Mouse (Mus musculus) hindbrain, embryonic 15.5 days (tissue): ENCODE measurements at regions not wholly inside any gene's neighbourhood (a gene's known extent, or its start where the extent isn't known, plus 50 kb on each side); places are given as distances from the start of the nearest gene placed in this dataset.
A peak's percentile ranks its signal among the peaks of the same experiment; 100 is the strongest.

Experiments
- ATAC-seq: fragments of 200-750 bp; cut with Nextera tagmentation; 2 replicates; pipeline ENCODE4 v1.8.0; 2017; ENCODE audit warnings: low read depth, moderate number of reproducible peaks, moderate TSS enrichment; ENCODE audit not compliant: low FRiP score
- H3K27ac ChIP-seq: fragments of 300-500 bp; sonication (generic); replicated peaks from 2 replicates; pipeline ENCODE4 v1.5.1; 2015; ENCODE audit warnings: mild to moderate bottlenecking, inconsistent platforms
- H3K27me3 ChIP-seq: fragments of 300-500 bp; sonication (generic); 2 replicates; pipeline ENCODE4 v1.6.1; 2015; ENCODE audit warnings: control low read depth, inconsistent platforms
- H3K36me3 ChIP-seq: fragments of 300-500 bp; sonication (generic); 2 replicates; pipeline ENCODE4 v1.6.1; 2015; ENCODE audit warnings: control low read depth, inconsistent platforms
- H3K4me1 ChIP-seq: fragments of 300-500 bp; sonication (generic); replicated peaks from 2 replicates; pipeline ENCODE4 v1.6.1; 2015; ENCODE audit warnings: control low read depth, inconsistent platforms
- H3K4me2 ChIP-seq: fragments of 300-500 bp; sonication (generic); 2 replicates; pipeline ENCODE4 v1.6.1; 2015; ENCODE audit warnings: moderate library complexity, mild to moderate bottlenecking, inconsistent platforms
- H3K4me3 ChIP-seq: fragments of 300-500 bp; sonication (generic); 2 replicates; pipeline ENCODE4 v1.5.1; 2015; ENCODE audit warnings: mild to moderate bottlenecking, inconsistent platforms
- H3K9ac ChIP-seq: fragments of 300-500 bp; sonication (generic); 2 replicates; pipeline ENCODE4 v1.6.1; 2015; ENCODE audit warnings: inconsistent platforms
- H3K9me3 ChIP-seq: fragments of 300-500 bp; sonication (generic); 2 replicates; pipeline ENCODE4 v1.6.1; 2016; ENCODE audit warnings: control low read depth, inconsistent platforms
- WGBS: fragments of 180-500 bp; shearing (Covaris S2); methylation state at CpG from one replicate; pipeline ENCODE4 v1.1.7; 2015; 5-methylcytosine and 5-hydroxymethylcytosine counted together

GRCm38 (mm10) chr6:70714239-70714638, 77.8 kb downstream of the Rpia start:
- H3K9ac ChIP-seq, result 0 out of 2 replicates have a peak overlapping the region, but pooled peaks have one; percentile 19
- H3K27ac ChIP-seq, result no peak overlapping the region
- no peaks in the 10 kb centered on the region for H3K36me3 ChIP-seq
- H3K4me3 ChIP-seq, result peak overlapping the region; percentile 25
- H3K9me3 ChIP-seq, result no peaks in the 10 kb centered on the region
- 0 out of 2 replicates have a peak, but pooled peaks cover 4% of the 10 kb centered on the region for H3K4me1 ChIP-seq
- no peaks in the 10 kb centered on the region for H3K27me3 ChIP-seq
- peak overlapping the region; percentile 50 for H3K4me2 ChIP-seq
- 17% methylated on average over 6 of the region's 6 CpGs for WGBS
- peak; percentile 59 for ATAC-seq

- Histone ChIP-seq H3K9ac (no peak overlapping the region), H3K4me2 (no peak overlapping the region), H3K27me3 (no peaks in the 10 kb centered on the region), H3K36me3 (no peaks in the 10 kb centered on the region), H3K27ac (no peak overlapping the region), H3K4me1 (0 out of 2 replicates have a peak, but pooled peaks cover 4% of the 10 kb centered on the region), H3K9me3 (no peaks in the 10 kb centered on the region), H3K4me3 (no peak overlapping the region)
- WGBS, result 76% methylated on average over 6 of the region's 6 CpGs
- no peak for ATAC-seq
Observed at GRCm38 (mm10) chr6:70713665-70714064, 78.4 kb downstream of the Rpia start.

- H3K27me3 ChIP-seq, result no peaks in the 10 kb centered on the region
- H3K36me3 ChIP-seq, result no peaks in the 10 kb centered on the region
- no peaks in the 10 kb centered on the region for H3K9me3 ChIP-seq
- no peak overlapping the region for H3K9ac ChIP-seq
- 0 out of 2 replicates have a peak, but pooled peaks cover 4% of the 10 kb centered on the region for H3K4me1 ChIP-seq
- 48% methylated on average over 7 of the region's 7 CpGs for WGBS
- no peak overlapping the region for H3K4me3 ChIP-seq
- no peak overlapping the region for H3K4me2 ChIP-seq
- no peak for ATAC-seq
- no peak overlapping the region for H3K27ac ChIP-seq
Observed at GRCm38 (mm10) chr6:70713118-70713517, 78.9 kb downstream of the Rpia start.

GRCm38 (mm10) chr6:70709338-70710055, 82.5 kb downstream of the Rpia start:
- H3K4me1 ChIP-seq, result 0 out of 2 replicates have a peak, but pooled peaks cover 4% of the 10 kb centered on the region

GRCm38 (mm10) chr6:70695596-70695995, 96.4 kb downstream of the Rpia start:
- Histone ChIP-seq H3K4me2 (no peak overlapping the region), H3K27me3 (no peaks in the 10 kb centered on the region), H3K36me3 (no peaks in the 10 kb centered on the region), H3K9ac (no peak overlapping the region), H3K27ac (no peak overlapping the region), H3K9me3 (no peaks in the 10 kb centered on the region), H3K4me3 (no peak overlapping the region), H3K4me1 (no peaks in the 10 kb centered on the region)
- WGBS, result 96% methylated on average over 26 of the region's 26 CpGs
- no peak for ATAC-seq

More at GRCm38 (mm10) chr6:70709338-70710055, 82.5 kb downstream of the Rpia start:
- H3K27me3 ChIP-seq, result no peaks in the 10 kb centered on the region
- H3K27ac ChIP-seq, result no peak overlapping the region
- ATAC-seq, result peak; percentile 80
- H3K36me3 ChIP-seq, result no peaks in the 10 kb centered on the region
- H3K9me3 ChIP-seq, result no peaks in the 10 kb centered on the region
- H3K4me2 ChIP-seq, result peak overlapping the region; percentile 29
- no peak overlapping the region for H3K4me3 ChIP-seq
- 11% methylated on average over 7 of the region's 7 CpGs for WGBS
- H3K9ac ChIP-seq, result no peak overlapping the region
